Mouse (Mus musculus) myocyte (in vitro differentiated cells): ENCODE measurements around the gene Ttll11. TPM values are rescaled to one million over a fixed set of nuclear protein-coding genes. Genes with fewer than 3 reads are reported as not detected.

Experiments
- H3K27me3 ChIP-seq: one replicate; pipeline ENCODE4 v1.6.1; 2011; ENCODE audit not compliant: control insufficient read depth, insufficient read depth, insufficient read length
- H3K36me3 ChIP-seq: one replicate; pipeline ENCODE4 v1.6.1; 2011; ENCODE audit not compliant: control insufficient read depth, insufficient read depth
- H3K4me2 ChIP-seq: one replicate; pipeline ENCODE4 v1.6.1; 2011; ENCODE audit warnings: low read depth, control low read depth
- H3K4me3 ChIP-seq: one replicate; pipeline ENCODE4 v1.5.1; 2011; ENCODE audit warnings: mild to moderate bottlenecking, control low read depth, moderate library complexity
- H3K79me2 ChIP-seq: one replicate; pipeline ENCODE4 v1.6.1; 2011; ENCODE audit not compliant: control insufficient read depth, insufficient read depth
- H3ac ChIP-seq: one replicate; pipeline ENCODE4 v1.6.1; 2011; ENCODE audit not compliant: control insufficient read depth, insufficient read length
- CEBPB ChIP-seq: IDR thresholded peaks from 2 replicates; pipeline ENCODE4 v1.6.1; 2011; ENCODE audit warnings: mild to moderate bottlenecking, moderate library complexity; ENCODE audit not compliant: poor library complexity, insufficient read depth, severe bottlenecking
- E2F4 ChIP-seq: IDR thresholded peaks from one replicate; pipeline ENCODE4 v1.6.1; 2011; ENCODE audit warnings: mild to moderate bottlenecking, control low read depth, moderate library complexity; ENCODE audit not compliant: insufficient read depth
- MAX ChIP-seq: IDR thresholded peaks from one replicate; pipeline ENCODE4 v1.6.1; 2011; ENCODE audit warnings: low read depth, mild to moderate bottlenecking, control low read depth
- MYOD1 ChIP-seq, 3 experiments: IDR thresholded peaks; one replicate each; pipeline ENCODE4 v1.6.1; 2011; ENCODE audit warnings: control low read depth in 2 of 3, low read depth in 2 of 3, mild to moderate bottlenecking in 2 of 3, moderate library complexity in 1 of 3; ENCODE audit not compliant: insufficient read length in 2 of 3, control insufficient read depth in 1 of 3
- MYOG ChIP-seq, 3 experiments: IDR thresholded peaks; one replicate each; pipeline ENCODE4 v1.6.1; 2011; ENCODE audit warnings: control low read depth in 2 of 3, low read depth in 2 of 3, mild to moderate bottlenecking in 2 of 3; ENCODE audit not compliant: insufficient read length in 2 of 3, control insufficient read depth in 1 of 3, insufficient read depth in 1 of 3
- POLR2A ChIP-seq: IDR thresholded peaks from one replicate; pipeline ENCODE4 v1.6.1; 2011; ENCODE audit warnings: low read depth, mild to moderate bottlenecking, control low read depth, moderate library complexity; ENCODE audit not compliant: insufficient read length
- POLR2AphosphoS2 ChIP-seq: IDR thresholded peaks from one replicate; pipeline ENCODE4 v1.6.1; 2011; ENCODE audit warnings: low read depth, control low read depth; ENCODE audit not compliant: insufficient read length
- REST ChIP-seq: IDR thresholded peaks from one replicate; pipeline ENCODE4 v1.6.1; 2011; ENCODE audit warnings: mild to moderate bottlenecking, control low read depth, moderate library complexity; ENCODE audit not compliant: insufficient read depth, insufficient read length
- SRF ChIP-seq: IDR thresholded peaks from one replicate; pipeline ENCODE4 v1.6.1; 2011; ENCODE audit warnings: low read depth; ENCODE audit not compliant: control insufficient read depth, insufficient read length
- TCF12 ChIP-seq: IDR thresholded peaks from one replicate; pipeline ENCODE4 v1.6.1; 2011; ENCODE audit warnings: mild to moderate bottlenecking, control low read depth; ENCODE audit not compliant: poor library complexity, insufficient read depth, severe bottlenecking
- TCF3 ChIP-seq: IDR thresholded peaks from one replicate; pipeline ENCODE4 v1.6.1; 2011; ENCODE audit warnings: low read depth, control low read depth; ENCODE audit not compliant: insufficient read length
- USF1 ChIP-seq: IDR thresholded peaks from one replicate; pipeline ENCODE4 v1.6.1; 2011; ENCODE audit warnings: low read depth, mild to moderate bottlenecking, control low read depth, moderate library complexity
- polyA plus RNA-seq: library from polyadenylated mRNA; unstranded; fragments of >200 nt; fragmentation: generic; extraction: Trizol; gene quantifications from one replicate; pipeline ENCODE4 v1.2.1, GENCODE M21; 2012; ENCODE audit warnings: missing spikeins

Gene Ttll11
- polyA plus RNA-seq, 1 experiment: 9.8 TPM

GRCm38 (mm10) chr2:35899712-35900111 lies 80.0 kb downstream of the Ttll11 start:
- Histone ChIP-seq H3K4me3 (no peak overlapping the region), H3K36me3 (no peaks in the 10 kb centered on the region), H3K79me2 (no peaks in the 10 kb centered on the region), H3ac (no peak overlapping the region), H3K27me3 (no peaks in the 10 kb centered on the region), H3K4me2 (peak overlapping the region; percentile 59)
- peak in 2 of 3 experiments; percentile 53 to 79 for TF ChIP-seq MYOD1 (IDR thresholded peaks at IDR 0.05; ENCODE audit: control insufficient read depth in 1 of 3, insufficient read length in 2 of 3, low read depth in 2 of 3)
- TF ChIP-seq MAX: no peak
- TF ChIP-seq REST: no peak
- TF ChIP-seq MYOG (IDR thresholded peaks at IDR 0.05; ENCODE audit: control insufficient read depth in 1 of 3, insufficient read depth in 1 of 3, insufficient read length in 2 of 3, low read depth in 2 of 3): peak; percentile 25 to 86 (median 58)

GRCm38 (mm10) chr2:35899135-35899474 lies 80.6 kb downstream of the Ttll11 start:
- no peaks in the 10 kb centered on the region for H3K36me3 ChIP-seq
- H3K4me3 ChIP-seq: no peak overlapping the region
- TF ChIP-seq MYOD1 (IDR thresholded peaks at IDR 0.05; ENCODE audit: control insufficient read depth in 1 of 3, insufficient read length in 2 of 3, low read depth in 2 of 3): no peak
- no peak for TF ChIP-seq CEBPB
- peak; percentile 18 for TF ChIP-seq USF1
- no peak for TF ChIP-seq POLR2AphosphoS2
- TF ChIP-seq POLR2A: peak; percentile 28
- no peak for TF ChIP-seq MAX
- no peak for TF ChIP-seq MYOG (IDR thresholded peaks at IDR 0.05; ENCODE audit: control insufficient read depth in 1 of 3, insufficient read depth in 1 of 3, insufficient read length in 2 of 3, low read depth in 2 of 3)
- TF ChIP-seq TCF3: no peak
- TF ChIP-seq E2F4: no peak
- no peak for TF ChIP-seq TCF12
- no peak for TF ChIP-seq SRF
- no peaks in the 10 kb centered on the region for H3K27me3 ChIP-seq
- peak overlapping the region; percentile 59 for H3K4me2 ChIP-seq
- no peak overlapping the region for H3ac ChIP-seq
- no peaks in the 10 kb centered on the region for H3K79me2 ChIP-seq

DNA sequence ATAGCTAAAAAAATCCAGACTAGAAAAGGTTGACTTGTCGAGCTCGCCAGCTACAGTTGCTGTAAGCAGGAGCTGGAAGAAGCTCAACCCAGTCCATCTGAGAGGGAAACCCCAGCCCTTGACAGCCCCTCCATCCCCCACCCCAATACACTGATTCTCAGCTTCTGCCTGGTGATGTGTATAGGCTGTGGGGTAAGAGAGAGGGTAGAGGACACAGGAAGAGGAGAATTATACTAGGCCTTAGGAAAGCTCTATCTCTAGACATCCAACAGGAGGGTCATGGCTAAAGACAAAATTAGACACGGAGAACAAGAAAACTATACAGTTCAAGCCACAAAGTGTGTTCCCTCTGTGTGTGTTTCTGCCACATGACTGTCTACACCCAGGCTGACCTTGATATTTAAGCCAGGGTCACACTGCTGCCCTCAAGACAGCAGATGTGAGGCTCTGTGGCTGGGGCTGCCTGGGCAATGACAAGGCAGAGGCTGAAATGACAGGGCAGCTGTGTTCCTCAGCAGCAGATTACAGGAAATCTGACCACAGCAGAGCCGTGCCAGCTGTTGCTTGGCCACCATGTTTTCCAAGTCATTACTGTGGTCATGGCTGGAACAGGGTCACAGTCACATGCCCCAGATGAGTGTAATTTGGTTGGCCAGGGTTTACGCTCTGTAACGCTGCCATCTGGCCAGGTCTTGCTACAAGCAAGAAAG lies 81.1 kb downstream of the Ttll11 start:
- Histone ChIP-seq H3K79me2 (no peaks in the 10 kb centered on the region), H3ac (no peak overlapping the region), H3K4me2 (peak overlapping the region; percentile 59), H3K27me3 (no peaks in the 10 kb centered on the region), H3K36me3 (no peaks in the 10 kb centered on the region), H3K4me3 (no peak overlapping the region)
- TF ChIP-seq E2F4 (no peak), MYOG (IDR thresholded peaks at IDR 0.05; ENCODE audit: control insufficient read depth in 1 of 3, insufficient read depth in 1 of 3, insufficient read length in 2 of 3, low read depth in 2 of 3) (peak; percentile 97 to 100 (median 100)), POLR2AphosphoS2 (peak; percentile 19), TCF12 (peak; percentile 99), SRF (peak; percentile 55), USF1 (peak; percentile 86), CEBPB (peak; percentile 68; the same call in 1 of the 2 replicates), MYOD1 (IDR thresholded peaks at IDR 0.05; ENCODE audit: control insufficient read depth in 1 of 3, insufficient read length in 2 of 3, low read depth in 2 of 3) (peak; percentile 99 to 100 (median 100)), TCF3 (peak; percentile 100), REST (no peak), MAX (no peak), POLR2A (no peak)

DNA sequence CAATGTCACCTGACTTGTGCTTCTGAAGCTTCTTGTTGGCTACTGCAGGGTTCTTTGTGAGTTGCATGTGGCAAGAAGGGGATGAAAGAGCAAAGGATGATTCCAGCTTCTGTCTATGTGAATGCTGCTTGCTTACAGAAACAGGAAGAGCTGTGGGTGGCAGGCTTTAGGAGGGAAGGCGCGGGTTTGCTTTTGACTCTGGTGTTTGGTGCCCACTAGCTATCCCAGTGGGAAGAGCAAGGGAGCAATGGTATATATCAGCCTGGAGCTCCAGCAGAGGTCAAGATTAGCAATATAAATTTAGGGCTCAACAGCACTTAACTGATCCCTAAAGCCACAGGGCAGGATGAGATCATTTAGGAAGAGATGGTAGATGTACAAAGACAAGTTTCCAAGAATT lies 82.6 kb downstream of the Ttll11 start:
- Histone ChIP-seq H3K4me3 (no peak overlapping the region), H3K4me2 (no peak overlapping the region), H3K36me3 (no peaks in the 10 kb centered on the region), H3K27me3 (no peaks in the 10 kb centered on the region), H3ac (no peak overlapping the region), H3K79me2 (no peaks in the 10 kb centered on the region)
- TF ChIP-seq POLR2A (no peak), USF1 (no peak), REST (no peak), MYOG (IDR thresholded peaks at IDR 0.05; ENCODE audit: control insufficient read depth in 1 of 3, insufficient read depth in 1 of 3, insufficient read length in 2 of 3, low read depth in 2 of 3) (no peak), E2F4 (no peak), TCF3 (no peak), TCF12 (no peak), MYOD1 (IDR thresholded peaks at IDR 0.05; ENCODE audit: control insufficient read depth in 1 of 3, insufficient read length in 2 of 3, low read depth in 2 of 3) (no peak), MAX (no peak), CEBPB (no peak), SRF (no peak), POLR2AphosphoS2 (no peak)

DNA sequence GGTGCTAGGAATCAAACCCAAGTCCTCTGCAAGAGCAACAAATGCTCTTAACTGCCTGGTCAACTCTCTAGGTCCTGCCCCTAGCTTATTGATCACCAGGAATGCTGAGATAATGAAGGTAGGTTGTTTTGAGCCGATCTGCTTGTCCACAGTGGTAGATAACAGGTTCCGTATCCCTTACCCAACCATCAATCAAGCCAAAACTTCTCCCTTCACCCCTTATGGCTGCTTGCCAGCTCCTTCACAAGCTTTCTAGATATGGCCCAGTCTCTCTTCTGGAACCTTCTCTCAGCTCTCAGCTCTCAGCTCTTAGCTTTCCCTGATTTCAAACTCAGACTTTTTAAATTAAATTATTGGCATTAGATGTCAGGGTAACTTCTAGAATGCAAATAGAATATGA lies 85.2 kb downstream of the Ttll11 start:
- Histone ChIP-seq H3K4me2 (no peak overlapping the region), H3K79me2 (no peaks in the 10 kb centered on the region), H3K4me3 (no peak overlapping the region), H3K27me3 (no peaks in the 10 kb centered on the region), H3K36me3 (no peaks in the 10 kb centered on the region), H3ac (no peak overlapping the region)
- TF ChIP-seq MYOG (IDR thresholded peaks at IDR 0.05; ENCODE audit: control insufficient read depth in 1 of 3, insufficient read depth in 1 of 3, insufficient read length in 2 of 3, low read depth in 2 of 3): no peak
- TF ChIP-seq CEBPB: no peak
